Mouse (Mus musculus) testis, adult 2 months (tissue): ENCODE data around the gene Camk2n1. TPM values are rescaled to one million over a fixed set of nuclear protein-coding genes. Genes with fewer than 3 reads are reported as not detected.

Experiments
- H3K27ac ChIP-seq: fragments of 200-500 bp; 2 replicates; pipeline ENCODE4 v1.5.1; 2012; ENCODE audit warnings: low read depth, low read length; ENCODE audit not compliant: control insufficient read depth, insufficient read depth
- H3K27me3 ChIP-seq: fragments of 200-500 bp; 2 replicates; pipeline ENCODE4 v1.6.1; 2012; ENCODE audit warnings: mild to moderate bottlenecking, low read length, moderate library complexity; ENCODE audit not compliant: control insufficient read depth, insufficient read depth
- H3K36me3 ChIP-seq: fragments of 200-500 bp; 2 replicates; pipeline ENCODE4 v1.6.1; 2012; ENCODE audit warnings: mild to moderate bottlenecking, low read length; ENCODE audit not compliant: control insufficient read depth, insufficient read depth
- H3K4me1 ChIP-seq: fragments of 200-500 bp; 2 replicates; pipeline ENCODE4 v1.6.1; 2012; ENCODE audit warnings: low read length; ENCODE audit not compliant: control insufficient read depth, insufficient read depth
- H3K4me3 ChIP-seq: fragments of 200-500 bp; 2 replicates; pipeline ENCODE4 v1.5.1; 2012; ENCODE audit warnings: low read depth, mild to moderate bottlenecking, low read length, moderate library complexity, mixed read lengths; ENCODE audit not compliant: control insufficient read depth
- CTCF ChIP-seq: fragments of 200-500 bp; IDR thresholded peaks from 2 replicates; pipeline ENCODE4 v1.5.1; 2012; ENCODE audit warnings: low read depth, mild to moderate bottlenecking, inconsistent platforms, low read length, moderate library complexity; ENCODE audit not compliant: control insufficient read depth, insufficient read depth, insufficient replicate concordance
- POLR2A ChIP-seq: fragments of 200-500 bp; IDR thresholded peaks from 2 replicates; pipeline ENCODE4 v1.6.1; 2012; ENCODE audit warnings: low read depth, mild to moderate bottlenecking, inconsistent platforms, low read length, moderate library complexity; ENCODE audit not compliant: control insufficient read depth
- polyA plus RNA-seq: library from polyadenylated mRNA; depleted of rRNA; stranded (reverse); fragments of >200 nt; gene quantifications from 2 replicates; pipeline ENCODE4 v1.2.3, GENCODE M21; 2012

Gene Camk2n1
- polyA plus RNA-seq, 1 experiment: 34.4 TPM

GRCm38 (mm10) chr4:138455956-138456341 is 1.8 kb downstream of the Camk2n1 start:
- Histone ChIP-seq H3K27ac (no peak overlapping the region), H3K27me3 (no peaks in the 10 kb centered on the region), H3K4me1 (peaks cover 28% of the 10 kb centered on the region), H3K4me3 (peak overlapping the region; percentile 87), H3K36me3 (no peaks in the 10 kb centered on the region)
- TF ChIP-seq CTCF (no peak), POLR2A (no peak)

GRCm38 (mm10) chr4:138456536-138456935 is 2.4 kb downstream of the Camk2n1 start:
- Histone ChIP-seq H3K27ac (no peak overlapping the region), H3K36me3 (no peaks in the 10 kb centered on the region), H3K27me3 (no peaks in the 10 kb centered on the region), H3K4me1 (peaks cover 26% of the 10 kb centered on the region), H3K4me3 (peak overlapping the region; percentile 87)
- TF ChIP-seq CTCF (no peak), POLR2A (no peak)

GRCm38 (mm10) chr4:138457091-138457490 is 3.0 kb downstream of the Camk2n1 start:
- no peak overlapping the region for H3K27ac ChIP-seq
- H3K27me3 ChIP-seq: no peaks in the 10 kb centered on the region
- no peak overlapping the region for H3K4me3 ChIP-seq
- H3K4me1 ChIP-seq: peaks cover 26% of the 10 kb centered on the region
- no peaks in the 10 kb centered on the region for H3K36me3 ChIP-seq
- TF ChIP-seq CTCF (no peak), POLR2A (no peak)

- Histone ChIP-seq H3K36me3 (no peaks in the 10 kb centered on the region), H3K4me1 (peaks cover 19% of the 10 kb centered on the region), H3K27ac (no peak overlapping the region), H3K27me3 (no peaks in the 10 kb centered on the region), H3K4me3 (no peak overlapping the region)
- TF ChIP-seq POLR2A: no peak
- no peak for TF ChIP-seq CTCF
Measured at GRCm38 (mm10) chr4:138458171-138458570, 4.1 kb downstream of the Camk2n1 start.

GRCm38 (mm10) chr4:138458735-138459440 is 4.8 kb downstream of the Camk2n1 start:
- no peak overlapping the region for H3K27ac ChIP-seq
- no peak for TF ChIP-seq POLR2A
- no peak for TF ChIP-seq CTCF
- no peak overlapping the region for H3K4me3 ChIP-seq
- peaks cover 17% of the 10 kb centered on the region for H3K4me1 ChIP-seq
- no peaks in the 10 kb centered on the region for H3K27me3 ChIP-seq
- H3K36me3 ChIP-seq: no peaks in the 10 kb centered on the region

- TF ChIP-seq POLR2A: no peak
- no peak for TF ChIP-seq CTCF
- no peaks in the 10 kb centered on the region for H3K36me3 ChIP-seq
- H3K4me3 ChIP-seq: no peak overlapping the region
- peaks cover 22% of the 10 kb centered on the region for H3K4me1 ChIP-seq
- H3K27ac ChIP-seq: no peak overlapping the region
- H3K27me3 ChIP-seq: no peaks in the 10 kb centered on the region
Measured at GRCm38 (mm10) chr4:138459775-138460174, 5.7 kb downstream of the Camk2n1 start.

GRCm38 (mm10) chr4:138460910-138461309 is 6.8 kb downstream of the Camk2n1 start:
- Histone ChIP-seq H3K27ac (no peak overlapping the region), H3K4me1 (peaks cover 16% of the 10 kb centered on the region), H3K4me3 (no peak overlapping the region), H3K36me3 (no peaks in the 10 kb centered on the region), H3K27me3 (no peaks in the 10 kb centered on the region)
- no peak for TF ChIP-seq POLR2A
- TF ChIP-seq CTCF: no peak
